Mouse (Mus musculus) retina, postnatal 7 days (tissue): ENCODE measurements around the gene Cdk8.

Source experiments
- DNase-seq: peaks from one replicate; pipeline ENCODE4 v3.0.0-alpha.2; 2012; ENCODE audit warnings: low read depth, low spot score

Cdk8 gene

DNA sequence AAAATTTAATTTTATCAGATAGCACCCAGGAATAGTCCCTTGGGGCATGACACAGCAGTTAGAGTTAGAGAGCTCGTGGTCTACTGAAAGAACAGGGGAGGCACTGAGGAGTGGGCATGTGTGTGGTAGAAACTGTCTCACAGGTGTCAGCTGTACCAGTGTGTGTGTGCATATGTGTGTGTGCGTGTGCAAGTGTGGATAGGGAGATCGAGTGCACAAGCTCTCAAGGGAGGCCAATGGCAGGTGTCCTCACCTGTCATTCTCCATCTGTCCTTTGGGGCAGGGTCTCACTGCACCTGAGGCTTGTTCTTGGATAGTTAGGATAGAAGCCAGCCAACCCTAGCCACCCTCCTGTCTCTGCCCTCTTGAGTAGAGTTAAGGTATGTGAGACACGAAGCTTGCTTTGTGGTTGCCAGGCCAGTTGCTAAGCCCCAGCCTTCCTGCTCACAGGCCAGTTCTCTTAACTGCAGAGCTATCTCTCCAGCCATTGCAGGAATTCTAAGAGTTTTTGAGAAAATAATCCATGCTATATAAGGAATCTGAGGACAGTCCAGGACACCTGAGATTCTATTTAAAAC lies 50.3 kb downstream of the Cdk8 start:
- DNase-seq = no peak

- DNase-seq = no peak
These were observed 51.0 kb downstream of the Cdk8 start for GRCm38 (mm10) chr5:146281884-146282579.

DNA sequence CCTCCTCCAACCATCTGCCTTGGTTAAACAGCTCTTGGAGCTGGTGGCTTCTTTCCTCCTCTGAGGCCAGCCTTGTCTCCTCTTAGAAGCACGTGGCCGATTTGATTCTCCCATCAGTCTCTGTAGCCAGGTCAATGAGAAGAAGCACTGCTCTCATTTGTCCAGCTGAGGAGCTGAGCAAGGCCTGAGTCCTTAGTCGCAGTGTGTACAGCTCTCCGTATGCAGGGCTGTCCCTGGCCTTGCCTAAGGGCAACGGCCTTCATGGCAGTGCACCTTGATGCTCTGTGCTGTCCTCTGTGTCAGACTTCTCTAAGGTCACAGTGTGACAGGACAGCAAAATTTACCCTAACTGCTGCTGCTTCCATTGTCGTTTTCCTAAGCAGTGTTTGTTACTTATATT lies 52.9 kb downstream of the Cdk8 start:
- no peak for DNase-seq

GRCm38 (mm10) chr5:146287416-146287815 lies 56.4 kb downstream of the Cdk8 start:
- DNase-seq = no peak

DNA sequence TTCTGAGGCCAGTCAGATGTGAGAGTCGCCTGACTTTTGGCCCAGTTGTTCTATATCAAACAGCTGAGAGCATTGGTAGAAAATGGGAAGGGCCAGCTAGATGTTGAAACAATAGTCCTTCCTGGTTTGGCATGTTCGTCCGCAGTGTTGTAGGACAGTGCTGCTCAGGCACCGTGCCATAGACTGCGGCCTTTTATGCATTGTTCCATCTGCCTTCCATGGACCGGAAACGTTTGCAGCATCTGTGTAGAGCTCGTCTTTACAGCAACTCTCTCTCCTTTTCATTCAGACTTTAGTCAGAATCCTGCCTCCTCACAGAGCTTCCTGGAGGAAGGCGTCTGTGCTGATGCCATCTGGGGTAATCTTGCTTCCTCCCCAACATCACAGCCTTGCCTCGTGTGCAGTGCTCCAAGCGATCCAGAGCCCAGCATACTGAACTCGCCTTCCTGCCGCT lies 57.0 kb downstream of the Cdk8 start:
- DNase-seq = no peak

GRCm38 (mm10) chr5:146289921-146290320 lies 58.9 kb downstream of the Cdk8 start:
- no peak for DNase-seq

GRCm38 (mm10) chr5:146290446-146290845 lies 59.4 kb downstream of the Cdk8 start:
- DNase-seq = peak; percentile 17

- DNase-seq = no peak
These were observed 60.5 kb downstream of the Cdk8 start for GRCm38 (mm10) chr5:146291560-146291959.

- DNase-seq = no peak
These were observed 62.1 kb downstream of the Cdk8 start for GRCm38 (mm10) chr5:146292896-146293680.

GRCm38 (mm10) chr5:146293919-146294700 lies 63.1 kb downstream of the Cdk8 start:
- no peak for DNase-seq

GRCm38 (mm10) chr5:146294834-146295233 lies 63.8 kb downstream of the Cdk8 start:
- DNase-seq = no peak

DNA sequence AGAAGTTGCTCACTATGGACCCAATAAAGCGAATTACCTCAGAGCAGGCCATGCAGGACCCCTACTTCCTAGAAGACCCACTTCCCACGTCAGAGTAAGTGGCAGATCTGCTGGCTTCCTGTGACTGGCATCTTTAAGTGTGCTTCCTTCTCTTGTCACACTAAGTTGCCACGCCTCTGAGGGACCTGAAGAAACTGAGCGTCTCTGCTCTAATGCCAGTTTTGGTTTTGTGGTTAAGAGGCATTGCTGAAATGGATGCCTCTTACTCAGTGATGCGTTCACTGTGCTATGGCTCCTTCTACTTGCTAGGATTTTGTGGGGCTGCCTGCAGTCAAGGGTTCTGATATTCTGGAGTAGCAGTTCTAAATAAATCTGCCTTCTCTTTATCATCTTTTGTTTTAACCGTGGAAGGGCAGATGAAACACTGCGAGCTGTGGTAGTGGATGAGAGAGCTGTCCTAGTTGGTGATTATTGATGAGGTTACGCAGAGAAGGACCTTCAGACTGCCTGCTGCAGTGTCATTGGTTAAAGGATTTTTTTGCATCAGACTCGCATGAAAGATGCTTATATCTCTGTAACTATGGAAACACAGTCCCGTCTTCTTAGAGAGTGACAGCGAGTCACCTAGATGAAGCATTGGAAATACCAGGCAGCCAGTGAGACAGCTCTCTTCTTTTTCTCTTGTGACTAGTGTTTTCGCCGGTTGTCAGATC lies 67.9 kb downstream of the Cdk8 start:
- no peak for DNase-seq

DNA sequence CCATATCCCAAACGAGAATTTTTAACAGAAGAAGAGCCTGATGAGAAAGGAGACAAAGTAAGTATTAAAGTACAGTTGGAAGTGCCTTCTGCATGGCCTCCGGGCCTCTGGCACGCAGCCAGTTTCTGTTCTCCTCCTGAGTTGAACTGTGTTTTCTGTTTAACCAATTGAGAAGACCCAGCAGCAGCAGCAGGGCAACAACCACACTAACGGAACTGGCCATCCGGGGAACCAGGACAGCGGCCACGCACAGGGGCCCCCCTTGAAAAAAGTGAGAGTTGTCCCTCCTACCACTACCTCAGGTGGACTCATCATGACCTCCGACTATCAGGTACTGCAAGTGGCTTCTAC lies 68.5 kb downstream of the Cdk8 start:
- no peak for DNase-seq

DNA sequence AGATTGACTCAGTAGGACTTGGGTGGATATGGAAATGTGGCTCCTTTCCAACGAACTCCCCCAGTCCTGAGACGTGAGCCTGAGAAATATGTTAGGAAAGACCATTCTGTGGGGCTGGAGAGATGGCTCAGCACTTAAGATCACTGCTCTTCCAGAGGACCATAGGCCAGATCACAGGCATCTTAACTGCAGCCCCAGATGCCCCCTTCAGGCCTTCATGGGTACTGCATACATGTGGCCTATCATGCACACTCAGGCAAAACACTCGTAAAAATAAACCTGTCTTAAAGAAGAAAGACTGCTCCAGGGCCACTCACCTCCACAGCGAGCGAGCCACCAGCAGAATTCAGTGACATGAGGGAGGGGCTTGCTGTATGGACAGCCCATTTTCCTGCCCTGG lies 72.4 kb downstream of the Cdk8 start:
- DNase-seq = peak; percentile 43

- DNase-seq = no peak
These were observed 76.2 kb downstream of the Cdk8 start for GRCm38 (mm10) chr5:146307046-146307743.

GRCm38 (mm10) chr5:146307744-146308096 lies 76.7 kb downstream of the Cdk8 start:
- no peak for DNase-seq

GRCm38 (mm10) chr5:146314538-146314937 lies 83.5 kb downstream of the Cdk8 start:
- DNase-seq = no peak

GRCm38 (mm10) chr5:146315268-146315921 lies 84.4 kb downstream of the Cdk8 start:
- no peak for DNase-seq

DNA sequence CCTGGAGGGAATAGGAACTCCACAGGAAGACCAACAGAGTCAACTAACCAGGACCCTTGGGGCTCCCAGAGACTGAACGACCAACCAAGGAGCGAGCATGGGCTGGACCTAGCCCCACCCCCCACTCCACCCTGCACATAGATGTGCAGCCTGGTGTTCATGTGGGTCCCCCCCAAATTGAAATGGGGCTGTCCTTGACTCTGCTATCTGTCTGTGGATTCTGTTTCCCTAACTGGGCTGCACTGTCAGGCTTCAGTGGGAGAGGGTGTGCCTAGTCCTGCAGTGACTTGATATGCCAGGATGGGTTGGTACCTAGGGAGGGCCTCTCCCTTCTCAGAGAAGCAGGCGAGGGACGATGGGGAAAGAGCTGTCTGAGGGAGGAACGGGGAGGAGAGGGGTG lies 85.3 kb downstream of the Cdk8 start:
- no peak for DNase-seq

DNA sequence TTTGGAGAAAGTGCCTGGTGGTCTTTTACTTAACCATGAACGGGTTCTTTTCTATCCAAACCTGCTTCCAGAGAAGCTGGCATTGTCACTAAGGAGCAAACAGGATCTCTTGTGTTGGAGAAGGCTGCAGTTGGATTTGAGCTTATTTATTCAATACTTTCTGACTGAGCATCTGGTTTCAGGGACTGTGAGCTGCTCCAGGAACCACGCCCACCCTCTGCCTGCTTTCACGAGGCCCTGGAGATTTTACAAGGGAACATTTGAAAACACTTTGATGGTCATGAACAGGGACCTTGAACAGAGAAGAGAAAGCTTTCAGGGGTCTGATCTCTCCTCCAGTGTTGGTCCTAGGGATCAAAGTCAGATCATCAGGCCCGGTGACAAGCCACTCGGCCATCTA lies 87.0 kb downstream of the Cdk8 start:
- DNase-seq = no peak
